Mouse (Mus musculus) kidney, embryonic 16.5 days (tissue): ENCODE measurements around the gene Spred1. TPM values are rescaled to one million over a fixed set of nuclear protein-coding genes. Genes with fewer than 3 reads are reported as not detected.
"Not testable (repeated sequence)": the region's sequence is repeated elsewhere in the genome, so short reads cannot be mapped to it uniquely, and the experiment has no call there.

ENCODE experiments used
- ATAC-seq: fragments of 200-750 bp; cut with Nextera tagmentation; 2 replicates; pipeline ENCODE4 v1.8.0; 2017; ENCODE audit warnings: moderate TSS enrichment; ENCODE audit not compliant: low FRiP score, low TSS enrichment
- H3K27ac ChIP-seq: fragments of 300-500 bp; sonication (generic); 2 replicates; pipeline ENCODE4 v1.5.1; 2014; ENCODE audit warnings: low read length
- H3K27me3 ChIP-seq: fragments of 300-500 bp; sonication (generic); 2 replicates; pipeline ENCODE4 v1.6.1; 2014; ENCODE audit warnings: low read length, control low read depth, mixed read lengths; ENCODE audit not compliant: insufficient read depth
- H3K36me3 ChIP-seq: fragments of 300-500 bp; sonication (generic); 2 replicates; pipeline ENCODE4 v1.6.1; 2014; ENCODE audit warnings: low read length, control low read depth, mixed read lengths; ENCODE audit not compliant: insufficient read depth
- H3K4me1 ChIP-seq: fragments of 300-500 bp; sonication (generic); 2 replicates; pipeline ENCODE4 v1.6.1; 2014; ENCODE audit warnings: low read length, control low read depth, mixed read lengths; ENCODE audit not compliant: insufficient read depth
- H3K4me2 ChIP-seq: fragments of 300-500 bp; sonication (generic); replicated peaks from 2 replicates; pipeline ENCODE4 v1.6.1; 2014; ENCODE audit warnings: low read depth, low read length
- H3K4me3 ChIP-seq: fragments of 300-500 bp; sonication (generic); 2 replicates; pipeline ENCODE4 v1.5.1; 2014; ENCODE audit warnings: mild to moderate bottlenecking, low read length
- H3K9ac ChIP-seq: fragments of 300-500 bp; sonication (generic); replicated peaks from 2 replicates; pipeline ENCODE4 v1.6.1; 2014; ENCODE audit warnings: low read length
- H3K9me3 ChIP-seq: fragments of 300-500 bp; sonication (generic); 2 replicates; pipeline ENCODE4 v1.6.1; 2016; ENCODE audit warnings: low read length, control low read depth
- WGBS: fragments of 180-500 bp; shearing (Covaris S2); extraction: QIAGEN DNeasy Blood & Tissue Kit; methylation state at CpG from one replicate; pipeline ENCODE4 v1.1.7; 2014; 5-methylcytosine and 5-hydroxymethylcytosine counted together
- polyA plus RNA-seq: library from polyadenylated mRNA; unstranded; fragments of >200 nt; fragmentation: Nextera tagmentation; extraction: Ambion mirVana; gene quantifications from 2 replicates; pipeline ENCODE4 v1.2.1, GENCODE M21; 2015

The Spred1 gene
- polyA plus RNA-seq, 1 experiment from 2014 or later, result 7.7 TPM

GRCm38 (mm10) chr2:117131041-117131440 lies 9.9 kb downstream of the Spred1 start:
- 90% methylated on average over 7 of the region's 7 CpGs for WGBS
- not testable (repeated sequence) for H3K27me3 ChIP-seq, H3K4me3 ChIP-seq, H3K36me3 ChIP-seq, ATAC-seq, H3K9ac ChIP-seq, H3K27ac ChIP-seq, H3K4me2 ChIP-seq, H3K9me3 ChIP-seq
- H3K4me1 ChIP-seq, result peaks cover 21% of the 10 kb centered on the region

DNA sequence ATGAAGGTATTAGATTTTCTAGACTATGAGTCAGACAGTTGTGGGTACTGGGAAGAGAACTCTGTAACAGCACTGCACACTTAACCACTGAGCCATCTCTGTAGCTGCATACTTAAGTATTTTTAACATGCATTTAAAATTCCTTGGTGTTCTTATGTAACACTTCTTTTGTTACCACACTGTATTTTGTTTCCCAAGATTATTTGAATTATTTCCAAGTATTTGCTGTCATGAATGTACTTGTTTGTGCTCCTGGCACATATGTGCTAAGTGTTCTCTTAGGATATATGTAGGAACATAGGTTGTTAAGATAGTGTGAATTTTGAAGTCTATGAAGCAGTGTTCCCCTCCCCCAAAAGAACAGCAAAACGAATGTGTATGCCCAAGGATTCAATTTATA lies 10.7 kb downstream of the Spred1 start:
- WGBS, result 52% methylated on average over 1 of the region's 1 CpGs
- ATAC-seq, result no peak
- H3K9me3 ChIP-seq, result no peaks in the 10 kb centered on the region
- H3K27me3 ChIP-seq, result no peaks in the 10 kb centered on the region
- H3K4me3 ChIP-seq, result no peak overlapping the region
- H3K9ac ChIP-seq, result no peak overlapping the region
- H3K36me3 ChIP-seq, result no peaks in the 10 kb centered on the region
- peaks cover 21% of the 10 kb centered on the region for H3K4me1 ChIP-seq
- no peak overlapping the region for H3K27ac ChIP-seq
- H3K4me2 ChIP-seq, result no peak overlapping the region

DNA sequence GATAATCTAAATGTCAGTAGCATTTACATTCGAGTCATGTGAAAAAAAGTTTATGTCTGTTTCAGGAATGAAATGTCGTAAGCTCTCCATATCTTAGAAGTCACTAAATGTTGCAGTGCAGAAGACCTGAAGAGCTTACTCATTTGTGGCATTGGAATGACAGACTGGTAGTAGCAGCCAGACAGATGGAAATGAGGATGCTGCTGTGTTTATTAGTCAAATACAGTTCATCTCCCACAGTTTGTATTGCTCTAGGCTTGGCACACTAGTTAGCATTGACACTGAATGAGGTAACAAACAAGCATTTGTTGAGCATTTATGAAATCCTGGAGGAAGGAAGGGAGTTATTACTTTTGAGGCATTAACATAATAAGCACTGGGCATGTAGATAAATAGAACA lies 12.4 kb downstream of the Spred1 start:
- Histone ChIP-seq H3K9me3 (no peaks in the 10 kb centered on the region), H3K4me2 (no peak overlapping the region), H3K4me3 (no peak overlapping the region), H3K4me1 (peaks cover 14% of the 10 kb centered on the region), H3K9ac (no peak overlapping the region), H3K27ac (no peak overlapping the region), H3K36me3 (no peaks in the 10 kb centered on the region), H3K27me3 (no peaks in the 10 kb centered on the region)
- WGBS, result 86% methylated on average over 2 of the region's 2 CpGs
- no peak for ATAC-seq

- Histone ChIP-seq H3K9ac (no peak overlapping the region), H3K27ac (no peak overlapping the region), H3K4me3 (no peak overlapping the region), H3K36me3 (no peaks in the 10 kb centered on the region), H3K4me1 (peaks cover 11% of the 10 kb centered on the region; the same call in 1 of the 2 replicates), H3K27me3 (no peaks in the 10 kb centered on the region), H3K9me3 (no peaks in the 10 kb centered on the region), H3K4me2 (no peak overlapping the region)
- no peak for ATAC-seq
- 47% methylated on average over 1 of the region's 1 CpGs for WGBS
Measured at GRCm38 (mm10) chr2:117137751-117138150, 16.6 kb downstream of the Spred1 start.

GRCm38 (mm10) chr2:117138932-117139331 lies 17.8 kb downstream of the Spred1 start:
- Histone ChIP-seq H3K4me1 (peaks cover 5% of the 10 kb centered on the region; the same call in 1 of the 2 replicates), H3K4me2 (no peak overlapping the region), H3K27me3 (no peaks in the 10 kb centered on the region), H3K27ac (no peak overlapping the region), H3K9ac (no peak overlapping the region), H3K4me3 (no peak overlapping the region), H3K36me3 (no peaks in the 10 kb centered on the region), H3K9me3 (no peaks in the 10 kb centered on the region)
- no peak for ATAC-seq
- 86% methylated on average over 5 of the region's 5 CpGs for WGBS

GRCm38 (mm10) chr2:117139977-117140376 lies 18.8 kb downstream of the Spred1 start:
- H3K27ac ChIP-seq, result no peak overlapping the region
- WGBS, result 82% methylated on average over 1 of the region's 1 CpGs
- no peak for ATAC-seq
- no peaks in the 10 kb centered on the region for H3K36me3 ChIP-seq
- no peak overlapping the region for H3K4me3 ChIP-seq
- H3K27me3 ChIP-seq, result no peaks in the 10 kb centered on the region
- no peak overlapping the region for H3K9ac ChIP-seq
- no peak overlapping the region for H3K4me2 ChIP-seq
- no peaks in the 10 kb centered on the region for H3K9me3 ChIP-seq
- H3K4me1 ChIP-seq, result peaks cover 6% of the 10 kb centered on the region; the same call in 1 of the 2 replicates

DNA sequence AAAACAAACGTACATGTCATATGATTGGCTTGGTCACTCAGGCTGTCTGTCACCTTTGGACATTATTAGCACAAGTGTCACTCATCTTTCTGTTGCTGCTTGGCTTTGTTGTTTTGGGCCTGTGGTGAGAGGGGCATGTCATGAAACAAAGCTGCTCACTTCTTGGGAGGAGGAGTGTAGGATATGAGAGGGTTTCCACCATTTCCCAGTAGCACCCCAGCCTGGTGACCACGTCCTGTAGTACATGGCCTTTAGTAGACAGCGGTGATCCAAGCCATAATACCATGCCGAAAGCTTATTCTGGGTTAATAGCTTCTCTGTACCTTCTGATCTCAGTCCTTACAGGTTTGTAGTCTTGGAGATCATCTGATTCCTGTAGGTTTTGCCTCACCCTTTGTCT lies 21.9 kb downstream of the Spred1 start:
- H3K9me3 ChIP-seq, result no peaks in the 10 kb centered on the region
- H3K4me3 ChIP-seq, result no peak overlapping the region
- H3K27ac ChIP-seq, result no peak overlapping the region
- ATAC-seq, result no peak
- H3K27me3 ChIP-seq, result no peaks in the 10 kb centered on the region
- no peak overlapping the region for H3K9ac ChIP-seq
- H3K4me1 ChIP-seq, result peaks cover 6% of the 10 kb centered on the region; the same call in 1 of the 2 replicates
- 94% methylated on average over 4 of the region's 4 CpGs for WGBS
- H3K4me2 ChIP-seq, result no peak overlapping the region
- H3K36me3 ChIP-seq, result no peaks in the 10 kb centered on the region

DNA sequence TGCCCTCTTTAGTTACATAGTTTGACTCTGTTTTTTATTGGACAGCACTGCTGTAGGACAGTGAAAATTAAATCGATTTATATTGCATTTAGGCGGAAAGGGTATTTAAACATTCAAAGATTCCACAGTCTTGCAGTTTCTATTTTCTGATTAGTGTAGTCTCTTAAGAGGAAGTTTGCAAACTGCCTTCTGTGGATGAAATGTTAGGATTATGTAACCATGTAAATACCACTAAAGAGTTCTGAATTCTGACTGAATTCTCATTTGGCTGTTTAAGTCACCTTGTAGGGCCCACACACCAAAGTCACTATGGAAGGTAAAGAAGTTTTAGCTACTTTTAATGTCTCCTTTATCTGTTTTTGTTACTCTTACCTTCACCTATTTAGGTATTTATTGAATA lies 24.9 kb downstream of the Spred1 start:
- Histone ChIP-seq H3K4me3 (no peak overlapping the region), H3K27ac (no peak overlapping the region), H3K9me3 (no peaks in the 10 kb centered on the region), H3K36me3 (no peaks in the 10 kb centered on the region), H3K4me2 (no peak overlapping the region), H3K4me1 (peaks cover 12% of the 10 kb centered on the region), H3K27me3 (no peaks in the 10 kb centered on the region), H3K9ac (no peak overlapping the region)
- no peak for ATAC-seq
- 79% methylated on average over 2 of the region's 2 CpGs for whole genome bisulfite sequencing

GRCm38 (mm10) chr2:117146617-117147016 lies 25.4 kb downstream of the Spred1 start:
- H3K9ac ChIP-seq, result no peak overlapping the region
- H3K9me3 ChIP-seq, result no peaks in the 10 kb centered on the region
- no peak overlapping the region for H3K4me3 ChIP-seq
- no peaks in the 10 kb centered on the region for H3K27me3 ChIP-seq
- WGBS, result 77% methylated on average over 3 of the region's 3 CpGs
- H3K4me2 ChIP-seq, result no peak overlapping the region
- no peak for ATAC-seq
- H3K36me3 ChIP-seq, result no peaks in the 10 kb centered on the region
- H3K4me1 ChIP-seq, result peaks cover 11% of the 10 kb centered on the region
- H3K27ac ChIP-seq, result no peak overlapping the region

DNA sequence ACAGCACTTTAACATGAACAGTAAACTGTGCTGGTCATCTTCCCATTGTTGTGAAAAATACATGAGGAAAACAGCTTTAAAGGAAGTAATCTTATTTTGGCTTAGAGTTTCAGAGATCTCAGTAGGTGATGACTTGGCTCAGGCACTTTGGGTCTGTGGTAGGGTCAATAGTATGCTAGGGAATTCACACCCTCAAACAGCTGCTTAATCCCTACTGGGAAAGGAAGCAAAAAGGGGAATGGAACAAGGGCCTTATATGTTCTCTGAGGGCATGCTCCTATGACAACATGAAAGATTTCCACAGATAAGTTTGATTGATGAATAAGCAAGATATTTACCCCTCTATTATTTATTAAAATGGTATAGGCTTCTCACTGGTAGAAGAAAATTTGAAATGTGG lies 31.0 kb downstream of the Spred1 start:
- H3K4me1 ChIP-seq, result peaks cover 6% of the 10 kb centered on the region; the same call in 1 of the 2 replicates
- H3K27ac ChIP-seq, result no peak overlapping the region
- no peak overlapping the region for H3K4me3 ChIP-seq
- H3K9me3 ChIP-seq, result no peaks in the 10 kb centered on the region
- no peak overlapping the region for H3K9ac ChIP-seq
- no peak for ATAC-seq
- no peak overlapping the region for H3K4me2 ChIP-seq
- H3K36me3 ChIP-seq, result 0 out of 2 replicates have a peak, but pooled peaks cover 4% of the 10 kb centered on the region
- H3K27me3 ChIP-seq, result no peaks in the 10 kb centered on the region
